Mouse (Mus musculus) neural tube, embryonic 13.5 days (tissue): Measurements from ENCODE around the gene Pitpnm3. TPM values are rescaled to one million over a fixed set of nuclear protein-coding genes. Genes with fewer than 3 reads are reported as not detected.

Experiments used
- ATAC-seq: fragments of 200-750 bp; cut with Nextera tagmentation; 2 replicates; pipeline ENCODE4 v1.8.0; 2017; ENCODE audit warnings: low read depth, mild to moderate bottlenecking, moderate TSS enrichment, moderate library complexity
- H3K27ac ChIP-seq: fragments of 300-500 bp; sonication (generic); replicated peaks from 2 replicates; pipeline ENCODE4 v1.5.1; 2015; ENCODE audit warnings: moderate library complexity, mild to moderate bottlenecking, inconsistent platforms
- H3K27me3 ChIP-seq: fragments of 300-500 bp; sonication (generic); 2 replicates; pipeline ENCODE4 v1.6.1; 2015; ENCODE audit warnings: mild to moderate bottlenecking, inconsistent platforms
- H3K36me3 ChIP-seq: fragments of 300-500 bp; sonication (generic); 2 replicates; pipeline ENCODE4 v1.6.1; 2015; ENCODE audit warnings: mild to moderate bottlenecking, inconsistent platforms
- H3K4me1 ChIP-seq: fragments of 300-500 bp; sonication (generic); replicated peaks from 2 replicates; pipeline ENCODE4 v1.6.1; 2015; ENCODE audit warnings: inconsistent platforms
- H3K4me2 ChIP-seq: fragments of 300-500 bp; sonication (generic); 2 replicates; pipeline ENCODE4 v1.6.1; 2015; ENCODE audit warnings: inconsistent platforms, mild to moderate bottlenecking, moderate library complexity
- H3K4me3 ChIP-seq: fragments of 300-500 bp; sonication (generic); 2 replicates; pipeline ENCODE4 v1.5.1; 2015; ENCODE audit warnings: mild to moderate bottlenecking, inconsistent platforms
- H3K9ac ChIP-seq: fragments of 300-500 bp; sonication (generic); 2 replicates; pipeline ENCODE4 v1.6.1; 2015; ENCODE audit warnings: moderate library complexity, mild to moderate bottlenecking, inconsistent platforms
- H3K9me3 ChIP-seq: fragments of 300-500 bp; sonication (generic); 2 replicates; pipeline ENCODE4 v1.6.1; 2016; ENCODE audit warnings: inconsistent platforms
- WGBS: fragments of 180-500 bp; shearing (Covaris S2); methylation state at CpG from one replicate; pipeline ENCODE4 v1.1.7; 2015; 5-methylcytosine and 5-hydroxymethylcytosine counted together
- polyA plus RNA-seq: library from polyadenylated mRNA; unstranded; fragments of >200 nt; fragmentation: Nextera tagmentation; extraction: Ambion mirVana; gene quantifications from 2 replicates; pipeline ENCODE4 v1.2.1, GENCODE M21; 2015

Pitpnm3 gene
- polyA plus RNA-seq, 1 experiment from 2014 or later = 1.8 TPM

DNA sequence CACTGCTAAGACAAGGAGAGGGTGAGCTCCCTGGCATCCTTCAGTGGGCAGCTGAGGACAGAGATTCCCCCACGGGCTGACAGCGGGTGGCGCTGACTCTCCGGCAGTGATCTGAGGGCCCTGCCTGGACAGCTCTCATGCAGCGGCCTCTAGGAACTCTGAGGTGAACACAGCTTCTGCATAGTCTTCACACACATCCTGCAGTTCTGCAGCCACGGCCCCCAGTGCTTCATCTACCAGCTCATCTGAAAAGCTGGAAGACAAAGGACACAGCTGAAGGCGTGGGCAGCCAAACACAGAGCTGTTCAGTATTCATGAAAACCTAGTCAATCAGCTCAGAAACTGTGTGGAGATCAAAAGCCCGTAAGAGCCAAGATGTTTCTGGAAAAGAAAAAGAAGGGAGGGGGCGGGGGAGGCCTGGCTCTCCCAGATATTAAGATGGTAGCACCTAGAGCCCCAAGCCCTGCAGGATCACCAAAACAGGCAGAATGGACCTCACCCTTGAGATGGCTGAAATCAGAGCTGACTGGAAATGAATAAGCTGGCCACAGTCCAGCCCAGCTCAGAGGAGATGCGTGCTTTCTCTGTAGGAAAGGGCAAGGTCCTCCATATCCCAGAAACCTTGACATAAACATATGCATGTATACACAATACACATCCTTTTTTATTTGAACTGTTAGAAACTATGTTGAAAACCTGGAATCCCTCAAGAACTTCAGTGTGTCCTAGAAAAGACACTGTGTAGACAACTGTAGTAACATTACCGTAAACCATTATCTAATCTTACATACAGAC lies 19.8 kb upstream of the Pitpnm3 start:
- Histone ChIP-seq H3K27me3 (no peaks in the 10 kb centered on the region), H3K36me3 (peaks cover 65% of the 10 kb centered on the region), H3K9ac (no peak overlapping the region), H3K4me2 (no peak overlapping the region), H3K4me1 (peaks cover 4% of the 10 kb centered on the region; the same call in 1 of the 2 replicates), H3K27ac (peak overlapping the region; percentile 25; the same call in 1 of the 2 replicates), H3K9me3 (no peaks in the 10 kb centered on the region), H3K4me3 (no peak overlapping the region)
- WGBS = 72% methylated on average over 11 of the region's 11 CpGs
- ATAC-seq = no peak

DNA sequence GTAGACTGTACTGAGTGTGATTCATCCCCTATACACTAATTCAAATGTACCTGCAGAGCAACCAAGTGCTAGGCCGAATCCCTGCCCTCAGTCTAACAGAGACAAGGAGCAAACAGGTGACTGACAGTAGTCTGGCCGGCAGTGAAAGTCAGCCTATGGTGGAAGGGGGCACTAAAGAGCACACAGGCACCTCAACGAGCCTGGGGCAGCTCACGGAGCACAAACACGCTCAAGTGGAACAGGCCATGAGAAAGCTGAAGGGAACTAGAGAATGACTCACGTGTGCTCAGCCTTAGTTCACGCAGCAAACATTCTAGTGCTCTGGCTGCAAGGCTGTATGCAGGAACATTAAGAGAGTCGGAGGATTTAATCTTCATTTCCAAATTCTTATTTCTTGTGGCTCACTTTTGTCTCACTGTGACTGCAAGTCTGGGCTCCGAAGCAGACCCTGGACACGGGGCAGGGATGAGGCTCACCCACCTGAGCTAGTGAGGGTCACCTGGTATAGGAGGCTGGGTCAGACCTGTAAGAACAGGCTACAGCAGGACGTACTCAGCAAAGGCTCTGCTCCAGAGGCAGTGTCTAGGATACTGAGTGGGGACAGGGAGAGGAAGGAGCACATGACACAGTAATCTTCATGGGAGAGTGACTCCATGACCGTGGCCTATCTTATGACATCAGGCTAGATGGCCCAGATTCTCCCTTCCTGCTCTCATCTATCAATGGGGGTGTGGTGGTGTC lies 17.7 kb upstream of the Pitpnm3 start:
- H3K9me3 ChIP-seq = no peaks in the 10 kb centered on the region
- WGBS = 83% methylated on average over 12 of the region's 12 CpGs
- H3K4me2 ChIP-seq = no peak overlapping the region
- peaks cover 52% of the 10 kb centered on the region for H3K36me3 ChIP-seq
- H3K4me1 ChIP-seq = peaks cover 5% of the 10 kb centered on the region
- H3K27me3 ChIP-seq = no peaks in the 10 kb centered on the region
- ATAC-seq = no peak
- no peak overlapping the region for H3K27ac ChIP-seq
- H3K9ac ChIP-seq = no peak overlapping the region
- no peak overlapping the region for H3K4me3 ChIP-seq

DNA sequence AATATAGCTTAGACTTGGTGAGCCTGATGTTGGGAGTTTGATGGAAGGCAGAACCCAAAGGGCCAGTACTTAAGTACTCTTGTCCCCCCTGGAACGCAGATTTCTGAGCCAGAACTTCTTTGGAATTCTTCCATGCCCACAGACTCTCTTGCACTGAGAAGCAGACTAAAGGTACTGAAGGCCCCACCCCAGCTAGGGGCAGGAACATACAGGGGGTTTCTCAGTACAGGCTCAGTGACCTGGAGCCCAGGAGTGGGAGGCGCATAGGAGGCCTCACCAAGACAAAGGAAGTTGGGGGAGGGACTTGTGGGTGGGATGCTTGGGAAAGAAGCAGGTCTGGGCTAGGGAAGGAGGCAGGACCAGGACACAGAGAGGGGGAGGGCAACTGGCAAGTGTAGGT lies 15.5 kb upstream of the Pitpnm3 start:
- 62% methylated on average over 2 of the region's 2 CpGs for WGBS

DNA sequence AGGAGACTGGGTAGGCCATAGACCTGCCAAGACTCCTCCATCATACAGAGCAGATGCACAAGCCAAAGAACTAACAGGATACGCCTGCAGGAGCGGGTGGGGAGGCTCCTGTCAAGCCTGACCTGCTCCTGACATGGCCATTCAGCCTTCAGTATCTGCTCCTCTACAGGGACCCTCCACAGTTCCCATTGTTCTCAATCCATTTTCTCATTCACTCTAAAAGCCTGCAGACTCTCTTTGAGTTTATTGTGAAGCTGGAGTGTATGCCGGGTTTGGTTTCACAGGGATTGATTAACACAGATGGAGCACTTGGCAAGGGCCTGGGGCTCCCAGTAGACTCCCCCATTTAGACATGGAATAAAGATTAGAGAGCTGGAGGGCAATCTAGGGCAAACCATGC lies 12.3 kb upstream of the Pitpnm3 start:
- Histone ChIP-seq H3K4me1 (peaks cover 22% of the 10 kb centered on the region), H3K9me3 (no peaks in the 10 kb centered on the region), H3K9ac (no peak overlapping the region), H3K4me2 (no peak overlapping the region), H3K4me3 (no peak overlapping the region), H3K27ac (peak overlapping the region; percentile 54), H3K27me3 (no peaks in the 10 kb centered on the region), H3K36me3 (peaks cover 5% of the 10 kb centered on the region)
- WGBS = 11% methylated on average over 3 of the region's 3 CpGs
- ATAC-seq = peak; percentile 24; the same call in 1 of the 2 replicates

More for the DNA sequence above, 15.5 kb upstream of the Pitpnm3 start:
- Histone ChIP-seq H3K27ac (no peak overlapping the region), H3K36me3 (peaks cover 32% of the 10 kb centered on the region), H3K4me3 (no peak overlapping the region), H3K27me3 (no peaks in the 10 kb centered on the region), H3K9me3 (no peaks in the 10 kb centered on the region), H3K9ac (no peak overlapping the region), H3K4me2 (no peak overlapping the region), H3K4me1 (peaks cover 17% of the 10 kb centered on the region)
- no peak for ATAC-seq

DNA sequence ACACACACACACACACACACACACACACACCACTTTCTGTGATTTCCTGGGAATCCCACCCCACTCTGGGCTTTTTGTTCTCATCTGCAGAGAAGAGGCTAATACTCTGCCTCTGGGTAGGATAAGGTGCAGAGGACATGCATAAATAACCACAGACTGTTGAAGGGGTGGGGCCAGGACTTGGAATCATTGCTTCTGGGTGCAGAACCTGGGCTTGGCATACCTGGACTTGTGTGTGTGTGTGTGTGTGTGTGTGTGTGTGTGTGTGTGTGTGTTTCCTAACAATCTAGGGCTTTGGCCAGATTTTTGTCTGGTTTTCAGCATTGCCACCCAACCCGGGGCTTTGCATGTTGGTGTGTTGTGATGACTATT lies 10.3 kb upstream of the Pitpnm3 start:
- no peak overlapping the region for H3K4me2 ChIP-seq
- ATAC-seq = no peak
- H3K9ac ChIP-seq = no peak overlapping the region
- H3K27ac ChIP-seq = no peak overlapping the region
- H3K27me3 ChIP-seq = no peaks in the 10 kb centered on the region
- H3K4me3 ChIP-seq = no peak overlapping the region
- H3K9me3 ChIP-seq = no peaks in the 10 kb centered on the region
- WGBS = 67% methylated on average over 1 of the region's 1 CpGs
- H3K4me1 ChIP-seq = peaks cover 29% of the 10 kb centered on the region
- H3K36me3 ChIP-seq = no peaks in the 10 kb centered on the region

DNA sequence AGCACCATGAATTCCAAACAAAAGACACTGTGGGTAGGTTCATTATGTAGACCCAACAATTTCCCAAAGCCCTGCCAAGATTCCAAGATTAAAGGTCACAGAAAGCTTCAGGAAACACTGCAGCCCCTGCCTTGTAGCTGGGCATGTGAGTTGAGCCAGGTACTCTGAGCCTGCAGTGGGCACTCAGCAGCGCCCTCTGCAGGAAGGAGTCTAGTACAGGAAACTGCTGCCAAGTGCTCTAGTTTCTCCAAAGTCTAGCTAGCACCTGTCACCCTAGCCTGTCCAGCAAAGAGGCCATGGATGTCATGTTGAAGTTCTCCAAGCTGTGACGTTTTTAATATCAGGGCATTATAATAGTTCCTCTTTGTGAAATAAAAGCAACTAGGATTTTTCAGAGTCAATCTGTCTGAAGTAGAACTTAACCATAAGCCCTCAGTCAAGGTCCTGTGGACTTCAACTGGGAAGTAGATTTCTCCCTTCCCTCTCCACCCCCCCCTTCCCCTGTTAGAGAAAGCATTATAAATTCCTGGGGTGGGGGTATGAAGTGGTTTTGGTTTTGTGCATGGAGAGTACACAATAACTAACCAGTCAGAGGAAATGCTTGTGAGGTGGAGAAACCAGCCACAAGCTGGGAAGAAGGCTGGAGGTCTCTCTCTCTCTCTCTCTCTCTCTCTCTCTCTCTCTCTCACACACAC lies 9.8 kb upstream of the Pitpnm3 start:
- WGBS = 15% methylated on average over 2 of the region's 2 CpGs

DNA sequence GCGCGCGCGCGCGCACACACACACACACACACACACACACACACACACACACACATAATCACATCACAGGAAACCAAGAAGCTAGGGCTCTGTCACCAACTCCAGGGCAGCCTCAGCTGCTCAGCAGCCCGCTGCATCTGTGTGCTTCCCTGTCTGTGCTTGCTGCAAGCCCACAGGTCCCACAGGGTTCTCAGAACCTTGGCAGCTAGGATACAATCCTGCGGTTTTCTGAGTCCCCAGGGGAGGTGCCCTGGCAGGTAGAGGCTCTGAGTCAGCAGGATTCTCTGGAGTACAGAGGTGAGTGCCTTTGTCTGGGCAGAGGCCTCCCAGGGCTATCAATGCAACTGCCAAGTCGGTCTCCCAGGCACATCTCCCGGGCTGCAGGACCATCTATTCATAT lies 7.3 kb upstream of the Pitpnm3 start:
- no peaks in the 10 kb centered on the region for H3K36me3 ChIP-seq
- 0 out of 2 replicates have a peak, but pooled peaks have one; percentile 20 for ATAC-seq
- peak overlapping the region; percentile 53 for H3K9ac ChIP-seq
- WGBS = 47% methylated on average over 10 of the region's 10 CpGs
- peak overlapping the region; percentile 62 for H3K27ac ChIP-seq
- no peaks in the 10 kb centered on the region for H3K9me3 ChIP-seq
- peaks cover 11% of the 10 kb centered on the region for H3K27me3 ChIP-seq
- no peak overlapping the region for H3K4me3 ChIP-seq
- peaks cover 30% of the 10 kb centered on the region for H3K4me1 ChIP-seq
- no peak overlapping the region for H3K4me2 ChIP-seq

More for the DNA sequence above, 9.8 kb upstream of the Pitpnm3 start:
- H3K36me3 ChIP-seq = no peaks in the 10 kb centered on the region
- H3K4me3 ChIP-seq = no peak overlapping the region
- H3K9me3 ChIP-seq = no peaks in the 10 kb centered on the region
- H3K4me1 ChIP-seq = peaks cover 34% of the 10 kb centered on the region
- no peak overlapping the region for H3K9ac ChIP-seq
- H3K27ac ChIP-seq = no peak overlapping the region
- no peaks in the 10 kb centered on the region for H3K27me3 ChIP-seq
- ATAC-seq = no peak
- no peak overlapping the region for H3K4me2 ChIP-seq

DNA sequence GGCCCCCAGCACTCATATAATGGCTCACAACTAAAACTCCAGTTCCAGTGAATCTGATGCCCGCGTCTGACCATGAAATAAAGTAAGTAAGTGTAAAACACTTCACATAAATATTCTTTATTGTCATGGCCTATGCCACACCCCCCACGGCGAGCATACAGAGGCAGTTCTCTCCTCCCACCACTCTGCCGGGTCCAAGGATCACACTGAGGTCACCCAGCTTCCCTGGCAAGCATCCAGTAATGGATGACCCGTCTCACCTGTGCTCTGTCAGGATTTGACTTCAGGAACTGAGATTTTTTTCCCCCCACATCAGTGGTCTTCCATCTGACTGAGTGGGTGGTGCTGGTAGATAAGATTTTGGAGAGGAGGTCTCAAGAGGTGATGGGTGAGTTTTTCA lies 4.6 kb upstream of the Pitpnm3 start:
- 57% methylated on average over 6 of the region's 6 CpGs for WGBS
- Histone ChIP-seq H3K4me1 (peaks cover 33% of the 10 kb centered on the region), H3K4me3 (no peak overlapping the region), H3K27ac (no peak overlapping the region), H3K27me3 (peaks cover 31% of the 10 kb centered on the region), H3K9me3 (no peaks in the 10 kb centered on the region), H3K9ac (no peak overlapping the region), H3K4me2 (no peak overlapping the region), H3K36me3 (no peaks in the 10 kb centered on the region)
- ATAC-seq = no peak

DNA sequence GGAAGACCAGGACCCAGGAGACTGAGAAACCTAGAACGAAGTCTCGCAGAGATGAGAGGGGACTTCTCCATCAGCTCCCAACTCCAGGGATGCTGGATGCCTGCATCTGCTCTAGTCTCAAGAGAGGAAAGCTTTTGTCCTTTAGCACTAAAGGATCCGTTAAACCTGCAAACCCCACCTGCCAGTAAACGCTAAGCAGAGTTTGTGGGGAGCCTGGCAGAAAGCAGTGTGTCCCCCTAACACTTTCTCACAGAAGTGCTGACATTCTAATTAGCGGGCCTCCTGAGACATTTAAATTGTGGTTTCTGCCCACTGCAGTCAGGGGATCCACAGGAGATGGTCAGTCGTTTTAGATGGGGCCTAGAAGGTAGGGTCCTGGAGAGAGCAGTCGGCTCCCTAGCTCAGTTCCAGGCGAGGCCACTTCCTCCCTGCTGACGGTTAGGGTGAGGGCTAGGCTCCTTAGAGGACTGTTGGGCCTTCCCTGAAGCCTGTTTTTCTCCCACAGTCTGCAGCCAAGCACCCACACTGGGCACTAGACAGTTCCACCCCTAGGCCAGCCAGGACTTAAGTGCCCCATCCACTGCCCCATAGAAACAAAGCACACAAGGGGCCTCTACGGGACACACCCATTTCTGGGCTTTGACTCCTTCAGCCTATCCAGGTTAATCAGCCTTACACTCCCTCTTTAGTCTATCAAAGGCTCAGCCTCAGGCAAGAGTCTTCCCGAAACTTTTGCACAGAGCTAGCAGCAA lies 829 bp upstream of the Pitpnm3 start:
- no peaks in the 10 kb centered on the region for H3K9me3 ChIP-seq
- H3K4me3 ChIP-seq = peak overlapping the region; percentile 62
- H3K4me2 ChIP-seq = peak overlapping the region; percentile 89
- no peaks in the 10 kb centered on the region for H3K36me3 ChIP-seq
- ATAC-seq = 0 out of 2 replicates have a peak, but pooled peaks have one; percentile 14
- WGBS = 18% methylated on average over 11 of the region's 11 CpGs
- peak overlapping the region; percentile 83 for H3K9ac ChIP-seq
- H3K27ac ChIP-seq = 0 out of 2 replicates have a peak overlapping the region, but pooled peaks have one; percentile 0
- peaks cover 42% of the 10 kb centered on the region for H3K4me1 ChIP-seq
- H3K27me3 ChIP-seq = peaks cover 69% of the 10 kb centered on the region

DNA sequence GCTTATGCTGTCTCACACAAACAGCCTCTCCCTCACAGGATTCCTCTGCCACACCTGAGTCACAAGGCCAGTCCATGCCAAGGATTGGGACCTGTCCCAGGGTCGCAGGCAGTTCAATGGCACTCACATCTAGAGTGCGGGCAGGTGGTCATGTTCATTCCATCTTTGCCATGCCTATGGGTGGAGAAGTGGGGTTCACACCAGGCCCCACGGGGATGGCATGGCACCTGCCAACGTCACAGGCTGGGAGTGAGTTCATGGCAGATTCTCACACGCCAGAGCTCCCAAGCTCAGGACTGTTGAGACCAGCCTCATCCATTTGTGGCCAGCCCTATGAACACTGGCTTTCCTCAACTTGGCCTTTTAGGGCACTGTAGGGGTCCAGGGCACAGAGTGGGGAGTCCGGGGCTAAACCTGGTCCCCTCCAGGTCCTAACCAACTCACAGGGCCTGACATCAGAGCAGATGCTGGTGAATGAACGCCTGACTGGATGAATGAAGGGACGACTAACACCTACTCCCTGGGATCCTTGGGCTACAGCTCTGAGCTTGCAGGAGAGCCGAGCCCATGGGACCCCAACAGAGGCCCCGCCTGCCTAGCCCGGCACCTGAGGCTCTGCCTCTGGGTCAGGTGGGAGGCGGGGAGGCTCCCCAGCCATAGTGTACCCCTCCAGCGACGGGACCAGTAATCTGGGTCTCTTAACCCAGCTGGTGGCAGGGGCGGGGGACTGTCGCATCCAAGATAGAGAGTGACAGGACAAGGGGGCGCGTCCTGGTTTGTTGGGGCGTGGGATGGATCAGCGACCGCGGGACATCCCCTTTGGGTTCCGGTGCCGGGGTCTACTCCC lies 819 bp downstream of the Pitpnm3 start:
- peaks cover 75% of the 10 kb centered on the region for H3K27me3 ChIP-seq

DNA sequence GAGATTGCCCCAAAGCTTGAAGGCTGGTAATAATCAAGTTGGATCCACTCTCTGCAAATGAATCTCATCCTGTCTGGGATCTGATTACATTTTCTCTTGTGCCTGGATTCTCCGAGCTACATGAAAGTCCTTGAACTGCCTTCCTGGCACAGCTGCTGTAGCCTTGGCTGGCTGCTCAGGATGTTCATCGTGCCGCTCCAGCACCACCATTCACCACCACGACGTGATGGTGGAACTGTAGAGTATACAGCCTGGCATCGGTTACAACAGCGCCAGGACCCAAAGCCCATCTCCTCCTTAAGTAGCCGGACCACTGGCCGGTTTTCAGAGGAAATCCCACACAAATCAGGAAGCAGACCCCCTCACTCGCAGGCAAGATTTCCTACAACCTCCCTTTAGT lies 2.5 kb downstream of the Pitpnm3 start:
- Histone ChIP-seq H3K4me3 (no peak overlapping the region), H3K9ac (no peak overlapping the region), H3K27me3 (peaks cover 66% of the 10 kb centered on the region), H3K4me2 (no peak overlapping the region), H3K27ac (no peak overlapping the region), H3K36me3 (no peaks in the 10 kb centered on the region), H3K4me1 (peaks cover 45% of the 10 kb centered on the region), H3K9me3 (no peaks in the 10 kb centered on the region)
- 81% methylated on average over 10 of the region's 10 CpGs for WGBS
- no peak for ATAC-seq

More for the DNA sequence above, 819 bp downstream of the Pitpnm3 start:
- H3K4me1 ChIP-seq = peaks cover 41% of the 10 kb centered on the region
- 12% methylated on average over 24 of the region's 24 CpGs for WGBS
- H3K9me3 ChIP-seq = no peaks in the 10 kb centered on the region
- peak overlapping the region; percentile 62 for H3K4me3 ChIP-seq
- H3K27ac ChIP-seq = no peak overlapping the region
- H3K4me2 ChIP-seq = peak overlapping the region; percentile 89
- peak; percentile 42 for ATAC-seq
- H3K36me3 ChIP-seq = no peaks in the 10 kb centered on the region
- H3K9ac ChIP-seq = peak overlapping the region; percentile 83
